Mouse (Mus musculus): Measurements from ENCODE around the gene Zfc3h1.

Gene Zfc3h1

GRCm38 (mm10) chr10:115383644-115384220, 1.0 kb upstream of the Zfc3h1 start:
- no peak for DNase-seq (ENCODE audit: low spot score in 2 of 2)

GRCm38 (mm10) chr10:115385018-115386002, 551 bp downstream of the Zfc3h1 start:
- peak; percentile 47 to 66 for DNase-seq (ENCODE audit: low spot score in 2 of 2)

GRCm38 (mm10) chr10:115387891-115388290, 3.1 kb downstream of the Zfc3h1 start:
- no peak for DNase-seq (ENCODE audit: low spot score in 2 of 2)

GRCm38 (mm10) chr10:115391076-115391475, 6.3 kb downstream of the Zfc3h1 start:
- no peak for DNase-seq (ENCODE audit: low spot score in 2 of 2)

GRCm38 (mm10) chr10:115391896-115392295, 7.1 kb downstream of the Zfc3h1 start:
- no peak for DNase-seq (ENCODE audit: low spot score in 2 of 2)

GRCm38 (mm10) chr10:115406393-115406792, 21.6 kb downstream of the Zfc3h1 start:
- DNase-seq (ENCODE audit: low spot score in 2 of 2) = peak; percentile 33 to 45

GRCm38 (mm10) chr10:115413496-115413895, 28.7 kb downstream of the Zfc3h1 start:
- DNase-seq (ENCODE audit: low spot score in 2 of 2) = no peak

- DNase-seq (ENCODE audit: low spot score in 2 of 2) = no peak
Observed at GRCm38 (mm10) chr10:115414056-115414455, 29.3 kb downstream of the Zfc3h1 start.

GRCm38 (mm10) chr10:115421976-115422375, 37.2 kb downstream of the Zfc3h1 start:
- DNase-seq (ENCODE audit: low spot score in 2 of 2) = no peak

GRCm38 (mm10) chr10:115425351-115425750, 40.6 kb downstream of the Zfc3h1 start:
- DNase-seq (ENCODE audit: low spot score in 2 of 2) = no peak

GRCm38 (mm10) chr10:115437286-115437685, 52.5 kb downstream of the Zfc3h1 start:
- DNase-seq (ENCODE audit: low spot score in 2 of 2) = no peak

GRCm38 (mm10) chr10:115448614-115449013, 63.9 kb downstream of the Zfc3h1 start:
- DNase-seq (ENCODE audit: low spot score in 2 of 2) = no peak

- no peak for DNase-seq (ENCODE audit: low spot score in 2 of 2)
Observed at GRCm38 (mm10) chr10:115457368-115458021, 72.7 kb downstream of the Zfc3h1 start.

GRCm38 (mm10) chr10:115462646-115463045, 77.9 kb downstream of the Zfc3h1 start:
- no peak for DNase-seq (ENCODE audit: low spot score in 2 of 2)

GRCm38 (mm10) chr10:115465072-115465471, 80.3 kb downstream of the Zfc3h1 start:
- DNase-seq (ENCODE audit: low spot score in 2 of 2) = no peak

- no peak for DNase-seq (ENCODE audit: low spot score in 2 of 2)
Observed at GRCm38 (mm10) chr10:115465778-115466177, 81.0 kb downstream of the Zfc3h1 start.

GRCm38 (mm10) chr10:115467985-115468384, 83.2 kb downstream of the Zfc3h1 start:
- DNase-seq (ENCODE audit: low spot score in 2 of 2) = no peak

GRCm38 (mm10) chr10:115468632-115469031, 83.9 kb downstream of the Zfc3h1 start:
- DNase-seq (ENCODE audit: low spot score in 2 of 2) = no peak

- DNase-seq (ENCODE audit: low spot score in 2 of 2) = no peak
Observed at GRCm38 (mm10) chr10:115469040-115469439, 84.3 kb downstream of the Zfc3h1 start.

- no peak for DNase-seq (ENCODE audit: low spot score in 2 of 2)
Observed at GRCm38 (mm10) chr10:115470621-115471334, 86.0 kb downstream of the Zfc3h1 start.

- peak; percentile 35 to 43 for DNase-seq (ENCODE audit: low spot score in 2 of 2)
Observed at GRCm38 (mm10) chr10:115473213-115473961, 88.6 kb downstream of the Zfc3h1 start.

Measured in spleen, postnatal 36 days (tissue).